Mouse (Mus musculus) central nervous system, embryonic 18 days (tissue): ENCODE measurements around the gene Sept8. TPM values are rescaled to one million over a fixed set of nuclear protein-coding genes. Genes with fewer than 3 reads are reported as not detected.

ENCODE experiments used
- polyA plus RNA-seq: library from polyadenylated mRNA; depleted of rRNA; stranded (reverse); fragments of >200 nt; gene quantifications from 2 replicates; pipeline ENCODE4 v1.2.3, GENCODE M21; 2012; rRNA removed

Gene Sept8
- polyA plus RNA-seq: 45.7 and 48.1 TPM in 2 replicates

GRCm38 (mm10) chr11:53519207-53520121 is at the start of gene Sept8:
Sept8 (plus strand) TSS chr11:53519257.

GRCm38 (mm10) chr11:53469968-53470695 is 48.9 kb upstream of the Sept8 start, which contains the start of gene Gm9837:
Gm9837 (minus strand) TSS chr11:53470479.

GRCm38 (mm10) chr11:53479783-53480301 is 39.2 kb upstream of the Sept8 start, which contains the start of the genes Gm9945 and Sowaha:
Gm9945 (plus strand) TSS chr11:53480166.
Sowaha (minus strand) TSS chr11:53480274.

GRCm38 (mm10) chr11:53567224-53568014 is 48.4 kb downstream of the Sept8 start, which contains the start of gene Kif3a:
Kif3a (plus strand) TSS chr11:53567379.

Other genes starting within 250 kb of the Sept8 start
- gene Hspa4, start 218.8 kb upstream of the Sept8 start, polyA plus RNA-seq: 76.7 and 84.6 TPM in 2 replicates
- 9.8 TPM in 2 replicates for gene Zcchc10, start 194.6 kb upstream of the Sept8 start, polyA plus RNA-seq
- gene Aff4, start 168.4 kb upstream of the Sept8 start, polyA plus RNA-seq: 52.1 and 53.7 TPM in 2 replicates
- not detected in 2 replicates for gene Leap2, start 96.1 kb upstream of the Sept8 start, polyA plus RNA-seq
- gene Uqcrq, start 88.4 kb upstream of the Sept8 start, polyA plus RNA-seq: 288 and 363 TPM in 2 replicates
- 1.8 and 2.6 TPM in 2 replicates for gene Gdf9, start 88.2 kb upstream of the Sept8 start, polyA plus RNA-seq
- gene Gm10447, start 62.1 kb upstream of the Sept8 start, polyA plus RNA-seq: 0.08 and 0.11 TPM in 2 replicates
- 3.4 and 3.7 TPM in 2 replicates for gene Shroom1, start 62.1 kb upstream of the Sept8 start, polyA plus RNA-seq
- not detected in 2 replicates for gene Gm9837, start 48.8 kb upstream of the Sept8 start, polyA plus RNA-seq
- 0.09 TPM in 1 of 2 replicates, not detected in the other for gene Gm9945, start 39.1 kb upstream of the Sept8 start, polyA plus RNA-seq
- gene Sowaha, start 39.0 kb upstream of the Sept8 start, polyA plus RNA-seq: 4.9 and 5.9 TPM in 2 replicates
- 126 and 129 TPM in 2 replicates for gene Kif3a, start 48.1 kb downstream of the Sept8 start, polyA plus RNA-seq
- 0.19 TPM in 1 of 2 replicates, not detected in the other for gene Il4, start 99.4 kb downstream of the Sept8 start, polyA plus RNA-seq
- gene Il13, start 115.4 kb downstream of the Sept8 start, polyA plus RNA-seq: not detected in 2 replicates
- 4.9 and 5.6 TPM in 2 replicates for gene Rad50, start 188.1 kb downstream of the Sept8 start, polyA plus RNA-seq
- 0.07 and 0.17 TPM in 2 replicates for gene Il5, start 201.5 kb downstream of the Sept8 start, polyA plus RNA-seq